Mouse (Mus musculus) liver, embryonic 15.5 days (tissue): ENCODE measurements around the gene Col20a1. TPM values are rescaled to one million over a fixed set of nuclear protein-coding genes. Genes with fewer than 3 reads are reported as not detected.

Source experiments
- ATAC-seq: fragments of 200-750 bp; cut with Nextera tagmentation; 2 replicates; pipeline ENCODE4 v1.8.0; 2017; ENCODE audit warnings: moderate number of reproducible peaks, mild to moderate bottlenecking, moderate library complexity; ENCODE audit not compliant: insufficient read depth
- H3K27ac ChIP-seq: fragments of 300-500 bp; sonication (generic); replicated peaks from 2 replicates; pipeline ENCODE4 v1.5.1; 2015; ENCODE audit warnings: mild to moderate bottlenecking, inconsistent platforms
- H3K27me3 ChIP-seq: fragments of 300-500 bp; sonication (generic); 2 replicates; pipeline ENCODE4 v1.6.1; 2015; ENCODE audit warnings: mild to moderate bottlenecking, inconsistent platforms
- H3K36me3 ChIP-seq: fragments of 300-500 bp; sonication (generic); replicated peaks from 2 replicates; pipeline ENCODE4 v1.6.1; 2015; ENCODE audit warnings: moderate library complexity, mild to moderate bottlenecking, inconsistent platforms
- H3K4me1 ChIP-seq: fragments of 300-500 bp; sonication (generic); replicated peaks from 2 replicates; pipeline ENCODE4 v1.6.1; 2015; ENCODE audit warnings: inconsistent platforms
- H3K4me2 ChIP-seq: fragments of 300-500 bp; sonication (generic); 2 replicates; pipeline ENCODE4 v1.6.1; 2015; ENCODE audit warnings: moderate library complexity, mild to moderate bottlenecking, inconsistent platforms
- H3K4me3 ChIP-seq: fragments of 300-500 bp; sonication (generic); replicated peaks from 2 replicates; pipeline ENCODE4 v1.5.1; 2015; ENCODE audit warnings: mild to moderate bottlenecking, inconsistent platforms
- H3K9ac ChIP-seq: fragments of 300-500 bp; sonication (generic); 2 replicates; pipeline ENCODE4 v1.6.1; 2015; ENCODE audit warnings: moderate library complexity, mild to moderate bottlenecking, inconsistent platforms
- H3K9me3 ChIP-seq: fragments of 300-500 bp; sonication (generic); replicated peaks from 2 replicates; pipeline ENCODE4 v1.6.1; 2016; ENCODE audit warnings: inconsistent platforms
- WGBS: fragments of 180-500 bp; shearing (Covaris S2); methylation state at CpG from one replicate; pipeline ENCODE4 v1.1.7; 2015; ENCODE audit warnings: mixed read lengths; ENCODE audit not compliant: insufficient replicate concordance; 5-methylcytosine and 5-hydroxymethylcytosine counted together
- polyA plus RNA-seq: library from polyadenylated mRNA; unstranded; fragments of >200 nt; fragmentation: Nextera tagmentation; extraction: Ambion mirVana; gene quantifications from 2 replicates; pipeline ENCODE4 v1.2.1, GENCODE M21; 2015

Gene Col20a1
- polyA plus RNA-seq, 1 experiment from 2014 or later = 0.07 TPM

- ATAC-seq = 0 out of 2 replicates have a peak, but pooled peaks have one; percentile 33
- peak overlapping the region; percentile 89 for H3K27ac ChIP-seq
- peak overlapping the region; percentile 78 for H3K4me2 ChIP-seq
- peaks cover 46% of the 10 kb centered on the region for H3K4me1 ChIP-seq
- H3K4me3 ChIP-seq = peak overlapping the region; percentile 81
- H3K9me3 ChIP-seq = no peaks in the 10 kb centered on the region
- 9% methylated on average over 14 of the region's 14 CpGs for WGBS
- H3K9ac ChIP-seq = peak overlapping the region; percentile 90
- H3K27me3 ChIP-seq = no peaks in the 10 kb centered on the region
- peaks cover 15% of the 10 kb centered on the region for H3K36me3 ChIP-seq
Measured at GRCm38 (mm10) chr2:180966092-180966882, 20.0 kb upstream of the Col20a1 start.

GRCm38 (mm10) chr2:180967010-180967763 is 19.1 kb upstream of the Col20a1 start, which contains the start of gene Arfgap1:
Gene Arfgap1, plus strand, starts transcription at chr2:180967225.
- Histone ChIP-seq H3K4me1 (peaks cover 46% of the 10 kb centered on the region), H3K27ac (peak within 1 kb of the TSS; percentile 89), H3K9ac (peak within 1 kb of the TSS; percentile 90), H3K4me2 (peak within 1 kb of the TSS; percentile 78), H3K9me3 (no peaks in the 10 kb centered on the region), H3K4me3 (peak within 1 kb of the TSS; percentile 81), H3K27me3 (no peaks in the 10 kb centered on the region), H3K36me3 (peaks cover 24% of the 10 kb centered on the region)
- ATAC-seq = peak; percentile 89
- WGBS = under 1% methylated on average over 57 of the region's 57 CpGs

GRCm38 (mm10) chr2:180981133-180981532 is 5.2 kb upstream of the Col20a1 start:
- no peaks in the 10 kb centered on the region for H3K9me3 ChIP-seq
- no peak overlapping the region for H3K4me3 ChIP-seq
- no peak overlapping the region for H3K4me2 ChIP-seq
- H3K4me1 ChIP-seq = no peaks in the 10 kb centered on the region
- no peak overlapping the region for H3K9ac ChIP-seq
- ATAC-seq = no peak
- no peak overlapping the region for H3K27ac ChIP-seq
- peaks cover 64% of the 10 kb centered on the region for H3K36me3 ChIP-seq
- WGBS = 72% methylated on average over 6 of the region's 6 CpGs
- no peaks in the 10 kb centered on the region for H3K27me3 ChIP-seq

- Histone ChIP-seq H3K27ac (no peak overlapping the region), H3K9me3 (no peaks in the 10 kb centered on the region)
- no peak for ATAC-seq
Measured at GRCm38 (mm10) chr2:180985635-180986034, 700 bp upstream of the Col20a1 start.

GRCm38 (mm10) chr2:180987001-180987400 is 666 bp downstream of the Col20a1 start:
- Histone ChIP-seq H3K9me3 (no peaks in the 10 kb centered on the region), H3K27ac (no peak overlapping the region), H3K36me3 (peaks cover 5% of the 10 kb centered on the region), H3K9ac (no peak overlapping the region), H3K4me1 (no peaks in the 10 kb centered on the region), H3K27me3 (no peaks in the 10 kb centered on the region), H3K4me2 (no peak overlapping the region), H3K4me3 (no peak overlapping the region)
- 68% methylated on average over 1 of the region's 1 CpGs for WGBS
- ATAC-seq = no peak

More at GRCm38 (mm10) chr2:180985635-180986034, 700 bp upstream of the Col20a1 start:
- Histone ChIP-seq H3K4me3 (no peak overlapping the region), H3K9ac (no peak overlapping the region), H3K27me3 (no peaks in the 10 kb centered on the region), H3K4me2 (no peak overlapping the region), H3K4me1 (no peaks in the 10 kb centered on the region), H3K36me3 (peaks cover 19% of the 10 kb centered on the region)
- WGBS = 54% methylated on average over 2 of the region's 2 CpGs

- H3K9ac ChIP-seq = no peak overlapping the region
- no peak overlapping the region for H3K27ac ChIP-seq
- H3K36me3 ChIP-seq = no peaks in the 10 kb centered on the region
- no peak overlapping the region for H3K4me2 ChIP-seq
- no peaks in the 10 kb centered on the region for H3K9me3 ChIP-seq
- no peak overlapping the region for H3K4me3 ChIP-seq
- 76% methylated on average over 5 of the region's 5 CpGs for WGBS
- H3K4me1 ChIP-seq = no peaks in the 10 kb centered on the region
- ATAC-seq = no peak
- H3K27me3 ChIP-seq = no peaks in the 10 kb centered on the region
Measured at GRCm38 (mm10) chr2:180987432-180988030, 1.2 kb downstream of the Col20a1 start.

- no peaks in the 10 kb centered on the region for H3K27me3 ChIP-seq
- no peaks in the 10 kb centered on the region for H3K4me1 ChIP-seq
- no peaks in the 10 kb centered on the region for H3K36me3 ChIP-seq
- 58% methylated on average over 3 of the region's 3 CpGs for WGBS
- no peak overlapping the region for H3K4me3 ChIP-seq
- H3K9me3 ChIP-seq = no peaks in the 10 kb centered on the region
- H3K9ac ChIP-seq = no peak overlapping the region
- no peak overlapping the region for H3K4me2 ChIP-seq
- ATAC-seq = no peak
- H3K27ac ChIP-seq = no peak overlapping the region
Measured at GRCm38 (mm10) chr2:180988347-180988913, 2.1 kb downstream of the Col20a1 start.

- no peak overlapping the region for H3K4me2 ChIP-seq
- H3K4me3 ChIP-seq = no peak overlapping the region
- H3K9me3 ChIP-seq = no peaks in the 10 kb centered on the region
- no peaks in the 10 kb centered on the region for H3K36me3 ChIP-seq
- H3K27me3 ChIP-seq = no peaks in the 10 kb centered on the region
- no peaks in the 10 kb centered on the region for H3K4me1 ChIP-seq
- 66% methylated on average over 1 of the region's 1 CpGs for WGBS
- H3K27ac ChIP-seq = no peak overlapping the region
- H3K9ac ChIP-seq = no peak overlapping the region
- no peak for ATAC-seq
Measured at GRCm38 (mm10) chr2:180988948-180989347, 2.6 kb downstream of the Col20a1 start.

GRCm38 (mm10) chr2:180990347-180990746 is 4.0 kb downstream of the Col20a1 start:
- Histone ChIP-seq H3K4me1 (no peaks in the 10 kb centered on the region), H3K9ac (no peak overlapping the region), H3K27ac (no peak overlapping the region), H3K4me2 (no peak overlapping the region), H3K27me3 (no peaks in the 10 kb centered on the region), H3K9me3 (no peaks in the 10 kb centered on the region), H3K4me3 (no peak overlapping the region), H3K36me3 (no peaks in the 10 kb centered on the region)
- 60% methylated on average over 4 of the region's 4 CpGs for WGBS
- ATAC-seq = no peak

GRCm38 (mm10) chr2:180994360-180994759 is 8.0 kb downstream of the Col20a1 start:
- 45% methylated on average over 2 of the region's 2 CpGs for WGBS
- ATAC-seq = no peak
- H3K9ac ChIP-seq = no peak overlapping the region

GRCm38 (mm10) chr2:180995457-180995856 is 9.1 kb downstream of the Col20a1 start:
- 69% methylated on average over 4 of the region's 4 CpGs for WGBS
- no peak overlapping the region for H3K4me2 ChIP-seq
- no peak for ATAC-seq
- no peak overlapping the region for H3K27ac ChIP-seq
- H3K9ac ChIP-seq = no peak overlapping the region
- no peaks in the 10 kb centered on the region for H3K36me3 ChIP-seq
- no peak overlapping the region for H3K4me3 ChIP-seq
- no peaks in the 10 kb centered on the region for H3K27me3 ChIP-seq
- H3K4me1 ChIP-seq = no peaks in the 10 kb centered on the region
- no peaks in the 10 kb centered on the region for H3K9me3 ChIP-seq

More at GRCm38 (mm10) chr2:180994360-180994759, 8.0 kb downstream of the Col20a1 start:
- Histone ChIP-seq H3K4me1 (no peaks in the 10 kb centered on the region), H3K27ac (no peak overlapping the region), H3K4me2 (no peak overlapping the region), H3K36me3 (no peaks in the 10 kb centered on the region), H3K4me3 (no peak overlapping the region), H3K9me3 (no peaks in the 10 kb centered on the region), H3K27me3 (no peaks in the 10 kb centered on the region)
